Mouse (Mus musculus) retina, postnatal 1 day (tissue): Measurements from ENCODE around the gene Trpm5.
A peak's percentile ranks its signal among the peaks of the same experiment; 100 is the strongest.

Source experiments
- DNase-seq: peaks from one replicate; pipeline ENCODE4 v3.0.0-alpha.2; 2012

Gene Trpm5

DNA sequence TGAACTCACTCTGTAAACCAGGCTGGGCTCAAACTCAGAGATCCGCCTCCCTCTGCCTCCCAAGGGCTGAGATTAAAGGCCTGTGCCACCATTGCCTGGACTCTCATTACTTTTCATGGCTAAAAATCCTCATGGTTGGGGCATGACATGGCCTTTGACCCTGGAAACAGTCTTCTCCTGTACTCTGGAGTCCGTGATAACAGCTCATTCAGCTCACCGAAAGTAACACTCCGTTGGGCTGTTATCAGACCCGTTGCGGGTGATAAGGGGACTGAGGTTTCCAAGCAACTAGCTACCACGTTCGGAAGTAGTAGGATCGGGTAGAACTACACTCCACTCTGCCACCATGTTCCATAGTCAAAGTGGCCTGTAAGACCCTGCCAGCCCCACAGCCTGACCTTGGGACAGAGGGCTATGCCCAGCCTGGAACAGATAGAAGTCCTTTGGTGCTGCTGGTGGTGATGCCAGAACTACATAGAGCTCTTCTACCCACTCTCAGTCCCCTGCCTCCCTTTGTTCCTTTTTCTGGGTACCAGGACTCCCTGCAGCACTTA is 36.7 kb downstream of the Trpm5 start:
- no peak for DNase-seq

DNA sequence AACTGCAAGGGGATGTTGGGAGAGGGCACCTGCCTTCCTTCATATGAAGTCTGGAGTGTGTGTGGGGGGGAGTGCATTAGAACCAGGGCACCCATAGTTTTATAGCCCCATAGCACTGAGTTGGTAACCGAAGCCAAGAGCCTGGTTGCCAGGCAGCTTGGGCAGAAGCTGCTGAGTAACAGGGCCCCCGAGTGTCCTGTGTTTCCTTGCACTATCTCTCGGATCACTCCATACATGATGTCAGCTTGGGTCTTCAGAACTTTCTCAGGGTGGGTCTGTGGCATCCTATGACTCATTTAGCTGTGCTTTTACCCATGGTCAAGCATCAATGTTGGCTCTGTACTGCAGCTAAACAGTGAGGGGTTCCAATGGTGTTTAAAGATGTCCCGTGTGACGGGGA is 37.4 kb downstream of the Trpm5 start:
- no peak for DNase-seq

DNA sequence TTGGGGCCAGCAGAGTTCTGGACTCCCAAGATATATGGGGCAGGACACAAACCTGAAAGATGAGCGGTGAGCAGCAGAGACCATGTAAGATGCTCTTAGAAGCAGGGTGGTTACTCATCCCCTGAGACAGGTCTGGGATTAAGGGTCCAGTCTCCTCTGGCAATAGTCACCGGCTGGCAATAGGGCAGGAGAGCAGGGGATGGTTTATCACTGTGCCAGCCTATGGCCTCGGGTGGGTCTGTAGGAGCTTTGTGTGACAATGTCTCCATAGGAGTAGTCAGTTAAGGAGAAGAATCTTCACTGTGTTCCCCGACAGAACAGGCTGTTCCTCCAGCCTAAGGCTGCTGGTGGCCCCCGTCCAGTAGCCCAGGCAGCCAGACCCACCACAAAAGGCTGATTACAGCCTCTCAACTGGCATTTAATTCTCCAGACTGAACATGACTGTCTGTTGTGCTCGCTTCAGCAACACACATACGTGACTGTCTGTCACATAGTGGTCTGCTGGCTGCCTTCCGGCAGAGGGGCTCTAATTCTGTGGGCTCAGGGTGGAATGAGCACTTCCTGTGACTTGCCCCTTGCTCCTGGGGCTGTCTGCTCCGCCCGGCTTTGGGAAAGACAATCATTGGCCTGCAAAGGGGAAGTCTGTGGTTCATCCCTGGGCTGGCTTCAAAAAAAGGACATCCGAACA is 38.8 kb downstream of the Trpm5 start:
- DNase-seq: no peak

DNA sequence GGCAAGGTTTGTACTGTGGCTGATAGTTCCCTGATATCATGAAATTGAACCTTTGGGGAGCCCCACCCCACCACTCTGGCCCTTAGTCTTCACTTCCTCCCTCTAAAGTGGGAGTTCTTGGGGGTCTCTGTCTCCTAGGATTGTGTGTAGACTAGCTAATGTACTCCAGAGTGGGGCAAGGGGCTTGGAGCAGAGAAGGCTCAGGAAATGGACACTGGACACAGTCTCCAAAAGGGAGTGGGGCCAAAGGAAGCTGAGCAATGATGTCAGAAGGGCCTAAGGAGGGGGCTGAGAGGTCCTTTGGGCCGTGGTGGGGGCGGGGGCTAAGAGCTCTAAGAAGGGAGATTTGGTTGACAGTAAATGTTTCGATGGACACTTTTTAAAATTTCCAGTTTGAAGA is 39.4 kb downstream of the Trpm5 start:
- DNase-seq: no peak

DNA sequence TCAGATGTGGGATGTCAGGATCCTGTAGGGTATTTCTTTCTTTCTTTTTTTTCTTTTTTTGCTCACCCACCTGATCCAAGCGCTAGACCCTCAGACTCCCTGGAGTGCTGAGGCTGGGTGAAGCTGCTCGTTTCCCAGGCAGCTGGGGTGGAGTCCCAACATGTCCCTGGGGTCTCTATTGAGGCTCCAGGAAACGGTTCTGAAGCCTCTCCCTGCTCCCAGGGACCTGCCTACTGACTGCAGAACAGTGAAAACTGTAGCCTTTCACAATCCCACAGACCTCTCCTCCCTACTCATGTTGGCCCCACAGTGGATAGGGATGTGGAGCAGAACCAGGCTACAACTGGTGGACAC is 39.9 kb downstream of the Trpm5 start:
- DNase-seq: no peak

DNA sequence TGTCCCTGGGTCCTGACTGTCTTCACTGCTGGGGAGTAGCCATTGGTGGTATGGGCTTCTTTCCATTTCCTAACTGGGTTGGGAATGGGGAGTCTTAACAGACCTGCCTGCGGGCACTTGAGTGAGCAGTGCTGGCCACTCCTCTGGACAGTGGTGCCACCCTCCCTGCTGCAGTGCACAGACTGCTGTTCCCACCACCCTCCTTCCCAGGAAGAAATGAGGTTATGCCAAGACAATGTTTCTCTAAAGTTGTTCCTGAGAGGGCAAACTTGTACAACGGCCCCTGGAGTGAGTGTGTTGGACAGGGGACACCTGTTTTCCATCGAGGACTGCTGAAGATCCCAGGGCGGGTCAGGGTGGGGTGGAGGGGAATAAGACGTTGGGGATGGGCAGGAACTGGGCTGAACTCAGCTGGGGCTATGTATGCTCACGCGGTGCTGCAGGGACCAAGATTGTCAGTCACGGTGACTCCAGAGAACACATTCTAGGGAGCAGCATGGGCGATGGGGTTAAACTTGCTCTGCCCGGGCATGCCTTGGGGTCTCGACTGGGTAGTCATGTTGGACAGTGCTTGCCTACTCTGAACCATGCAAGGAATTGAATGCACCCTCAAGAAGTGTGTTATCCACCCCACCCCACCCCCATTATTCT is 40.4 kb downstream of the Trpm5 start:
- no peak for DNase-seq

DNA sequence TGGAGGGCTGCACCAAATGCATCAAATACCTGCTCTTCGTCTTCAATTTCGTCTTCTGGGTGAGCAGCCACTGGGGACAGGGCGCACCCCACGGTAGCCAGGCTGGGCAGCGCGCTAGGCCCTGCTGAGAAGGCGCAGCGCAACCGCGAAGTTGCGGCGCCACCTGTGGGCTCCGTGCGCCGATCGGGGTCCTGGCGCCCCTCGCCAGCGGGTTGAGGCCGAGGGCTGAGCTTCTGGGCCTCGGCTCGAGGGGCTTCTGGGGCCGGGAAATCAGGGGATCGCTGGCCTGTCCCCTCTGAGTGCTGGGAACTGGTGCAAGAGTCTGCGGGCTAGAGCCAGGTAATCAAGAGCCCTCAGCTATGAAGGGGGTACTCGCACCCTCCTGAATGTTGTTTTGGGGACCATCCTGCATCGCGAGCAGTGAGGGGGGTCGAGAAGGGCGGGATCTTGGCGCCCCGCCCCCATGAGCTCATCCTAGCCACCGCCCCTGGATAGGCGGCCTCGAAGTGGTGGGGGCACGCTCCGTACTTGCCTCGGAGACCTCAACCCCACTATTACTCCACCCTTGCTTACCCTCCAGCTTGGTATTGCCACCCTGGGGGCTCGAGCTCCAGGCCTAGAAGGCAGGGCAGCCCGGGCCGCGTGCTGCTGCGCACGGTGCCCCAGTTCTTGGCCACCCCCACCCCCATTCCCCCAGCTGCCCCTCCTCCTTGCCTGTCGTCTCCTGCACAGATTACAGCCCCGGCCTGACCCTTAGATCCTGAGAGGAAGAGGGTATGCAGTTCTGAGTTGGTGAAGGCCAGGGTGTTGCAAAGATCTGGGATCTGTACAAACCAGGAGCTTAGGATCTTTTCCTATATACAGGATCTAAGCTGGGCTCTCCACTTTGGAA is 41.2 kb downstream of the Trpm5 start:
- peak; percentile 79 for DNase-seq

DNA sequence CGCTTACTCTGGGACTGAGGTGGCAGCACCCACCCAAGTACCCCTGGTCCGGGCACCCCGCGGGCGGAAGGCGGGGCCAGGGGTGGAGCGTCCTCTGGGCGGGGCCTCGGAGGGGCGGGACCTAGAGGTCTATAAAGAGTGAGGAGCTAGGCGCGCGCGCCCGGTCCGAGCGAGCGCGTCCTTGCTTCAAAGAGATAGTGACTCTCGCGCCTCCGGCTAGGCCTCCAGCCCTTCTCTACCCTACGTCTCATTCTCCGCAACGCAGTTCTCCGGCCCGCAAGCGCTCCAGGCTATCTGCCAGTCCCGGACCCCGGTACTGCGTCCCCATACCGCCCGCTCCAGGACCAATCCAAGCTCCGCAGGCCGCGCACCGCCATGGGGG is 41.8 kb downstream of the Trpm5 start, which contains the start of gene Cd81:
Gene Cd81, plus strand, starts transcription at position 114 of the 382 bp plus-strand sequence.
- DNase-seq: peak; percentile 89

DNA sequence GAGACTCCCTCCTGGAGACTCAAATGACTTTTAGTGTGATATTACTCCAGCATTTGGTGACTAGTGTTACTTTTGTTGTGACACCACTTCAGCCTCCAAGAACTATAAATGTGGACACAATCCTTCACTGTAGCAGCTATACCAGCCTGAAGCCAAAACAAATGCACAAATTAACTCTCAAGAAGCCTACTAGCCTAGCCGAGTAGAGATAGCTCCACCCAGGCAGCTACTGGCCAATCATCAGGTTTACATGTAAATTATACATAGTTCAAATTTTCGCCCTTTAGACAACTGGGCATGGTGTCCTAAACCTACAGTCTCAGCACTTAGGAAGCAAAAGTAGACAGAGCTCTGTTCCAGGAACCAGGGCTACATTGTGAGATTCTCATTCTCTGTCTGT is 43.1 kb downstream of the Trpm5 start:
- DNase-seq: no peak

DNA sequence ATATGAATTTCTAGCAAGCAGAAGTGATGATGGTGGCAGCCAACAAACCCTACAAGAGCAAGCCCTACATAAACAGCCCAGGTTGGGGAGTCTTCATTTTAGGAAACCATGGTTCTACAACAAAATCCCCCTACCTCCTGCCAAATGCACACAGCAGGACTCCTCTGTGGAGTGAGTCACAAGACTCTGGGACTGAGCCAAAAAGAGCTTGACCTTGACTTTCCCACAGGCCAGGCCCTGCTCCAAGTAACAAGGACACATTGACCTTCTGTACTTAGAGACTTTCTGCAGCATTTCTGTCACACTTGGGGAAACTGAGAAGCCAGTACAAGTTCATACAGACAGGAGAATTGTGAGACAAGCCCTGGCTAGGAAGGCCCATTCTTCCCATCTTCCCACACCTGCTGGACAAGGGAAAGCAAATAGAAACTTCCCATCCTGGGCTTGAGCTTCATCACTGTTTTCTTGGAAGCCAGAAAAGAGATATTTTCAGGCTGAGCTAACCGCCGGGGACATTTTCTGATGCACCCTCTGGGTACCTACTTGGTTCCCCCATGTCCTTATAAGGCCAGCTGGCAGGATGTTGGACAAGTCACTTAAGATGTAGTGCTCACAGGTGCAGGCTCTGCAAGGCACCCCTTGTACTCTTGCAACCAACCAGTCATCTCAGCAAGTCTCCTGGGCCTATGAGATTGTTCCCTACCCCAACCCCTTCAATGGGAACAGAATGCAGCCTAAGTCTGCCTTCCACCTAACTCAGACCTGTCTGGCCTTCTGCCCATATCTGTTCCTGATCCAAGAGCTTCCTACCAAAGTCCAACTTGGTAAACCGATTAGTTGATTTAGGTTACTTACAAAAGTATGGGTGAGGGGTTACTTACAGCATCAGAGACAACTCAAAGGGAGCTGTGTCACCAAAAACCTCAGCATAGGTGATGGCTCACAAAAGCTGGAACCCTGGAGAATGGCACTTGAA is 44.3 kb downstream of the Trpm5 start:
- DNase-seq: no peak

DNA sequence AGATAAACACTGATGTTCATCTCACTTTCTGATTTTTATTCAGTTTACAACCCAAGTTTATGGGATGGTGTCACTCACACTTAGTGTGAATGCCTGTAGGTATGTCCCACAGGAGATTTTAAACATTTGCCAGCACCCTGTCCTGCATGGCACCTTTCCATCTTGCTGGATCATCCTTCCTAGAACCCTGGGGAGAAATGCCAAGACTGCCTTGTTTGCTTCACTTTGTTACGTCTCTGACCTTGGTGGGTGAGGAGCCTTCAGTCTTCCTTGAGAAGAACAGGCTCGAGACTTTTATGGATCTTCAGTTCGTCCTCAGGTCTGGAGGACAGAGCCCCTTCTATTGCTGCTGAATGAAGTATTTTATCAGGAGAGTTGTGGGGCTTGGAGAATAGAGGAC is 45.1 kb downstream of the Trpm5 start:
- no peak for DNase-seq

DNA sequence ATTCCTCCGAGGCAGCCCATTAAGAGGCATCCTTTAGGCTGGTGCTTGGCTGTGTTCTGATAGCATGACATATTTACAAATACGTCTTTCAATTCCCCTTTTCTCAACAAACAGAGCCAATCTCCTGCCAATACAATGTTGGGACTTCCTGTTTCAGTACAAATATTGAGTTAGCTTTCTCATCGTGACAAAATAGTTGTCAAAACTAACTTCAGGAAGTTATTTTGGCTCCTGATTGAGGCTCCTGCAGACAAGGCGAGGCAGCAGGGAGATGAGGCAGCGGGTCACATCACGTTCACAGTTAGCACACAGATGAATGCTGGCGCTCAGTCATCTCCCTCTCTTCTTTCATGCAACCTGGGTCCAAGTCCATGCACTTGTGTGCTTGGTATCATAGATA is 48.1 kb downstream of the Trpm5 start:
- DNase-seq: no peak

DNA sequence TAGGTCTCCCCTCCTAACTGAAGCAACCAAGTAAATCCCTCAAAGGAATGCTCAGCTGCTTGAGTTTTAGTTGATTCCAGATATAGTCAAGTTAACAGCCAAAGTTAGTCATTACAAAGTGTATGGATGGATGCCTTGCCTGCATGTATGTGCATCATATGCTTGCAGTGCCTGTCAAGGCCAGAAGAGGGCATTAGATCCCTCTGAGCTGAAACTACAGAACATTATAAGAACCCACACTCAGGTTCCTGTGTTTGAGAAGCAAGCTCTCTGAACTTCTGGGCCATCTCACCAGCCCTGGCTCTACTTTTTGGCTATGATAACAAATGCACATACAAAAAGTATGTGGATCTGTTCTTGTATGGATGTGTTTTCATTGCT is 49.6 kb downstream of the Trpm5 start:
- no peak for DNase-seq

DNA sequence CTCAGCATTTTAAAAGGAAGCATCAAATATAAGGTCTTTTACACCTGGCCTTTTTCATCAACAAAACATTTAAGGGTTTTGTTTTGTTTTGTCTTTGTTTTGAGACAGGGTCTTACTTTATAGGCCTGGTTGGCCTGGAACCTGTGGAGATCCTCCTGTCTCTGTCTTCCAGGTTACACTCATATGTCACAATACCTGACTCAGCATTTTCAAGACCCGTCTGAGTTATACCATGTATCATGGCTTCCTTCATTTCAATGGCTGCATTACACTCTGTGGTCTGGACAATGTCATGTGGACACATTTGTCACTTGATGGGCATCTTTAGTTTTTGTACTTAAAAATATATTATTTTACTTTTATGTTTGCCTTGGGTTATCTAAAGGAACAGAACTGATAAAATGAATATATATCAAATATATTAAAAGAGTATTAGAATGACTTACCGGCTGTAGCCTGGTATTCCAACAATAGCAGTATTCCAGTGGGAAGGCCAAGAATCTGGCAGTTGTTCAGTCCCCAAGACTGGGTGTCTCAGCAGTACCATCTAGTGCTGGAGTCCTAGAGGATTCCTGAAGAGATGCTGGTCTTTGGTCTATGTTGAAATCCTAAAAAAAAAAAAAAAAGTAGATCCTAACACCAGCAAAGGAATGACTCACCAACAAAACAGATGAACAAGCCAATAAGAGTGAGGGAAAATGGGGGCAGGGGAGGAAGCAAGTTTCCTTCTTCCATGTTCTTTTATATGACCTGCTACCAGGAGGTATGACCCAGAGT is 50.2 kb downstream of the Trpm5 start:
- DNase-seq: no peak

DNA sequence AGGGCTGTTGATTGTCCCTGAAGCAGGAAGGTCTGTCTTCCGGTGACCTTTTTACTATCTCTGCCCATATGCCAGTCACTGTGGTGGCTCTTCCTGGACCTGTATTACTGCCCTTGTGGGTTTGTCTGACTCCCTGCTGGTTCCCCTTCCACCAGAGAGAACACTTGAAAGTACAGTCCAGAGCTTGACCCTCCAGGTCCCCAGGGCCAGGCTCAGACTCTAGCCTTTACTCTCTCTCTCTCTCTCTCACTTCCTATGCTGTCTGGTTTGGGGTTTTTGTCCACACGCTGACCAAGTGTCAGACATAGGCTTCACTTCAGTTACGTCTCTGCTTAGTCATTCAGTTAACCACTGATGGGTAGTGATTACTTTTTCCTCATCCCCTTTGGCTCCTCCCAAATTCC is 51.5 kb downstream of the Trpm5 start:
- DNase-seq: no peak

DNA sequence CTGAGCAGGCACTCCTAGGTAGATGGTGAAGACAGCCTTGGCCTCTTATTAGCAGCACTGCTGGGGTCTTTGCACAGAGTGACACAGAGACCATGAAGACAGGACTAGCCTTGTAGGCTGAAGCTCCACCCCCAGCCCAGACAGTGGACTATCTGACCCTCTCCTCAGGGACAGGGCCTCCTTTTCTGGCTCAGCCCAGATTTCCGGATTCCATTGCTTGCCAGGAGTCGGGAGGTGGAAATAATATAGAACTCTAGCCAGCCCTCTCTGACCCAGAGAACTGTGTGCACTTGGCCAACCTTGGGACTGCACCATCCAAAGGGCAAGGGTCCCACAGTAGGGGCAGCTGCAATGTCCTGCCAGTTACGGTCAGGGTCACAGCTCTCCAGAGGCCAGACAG is 52.4 kb downstream of the Trpm5 start:
- no peak for DNase-seq

DNA sequence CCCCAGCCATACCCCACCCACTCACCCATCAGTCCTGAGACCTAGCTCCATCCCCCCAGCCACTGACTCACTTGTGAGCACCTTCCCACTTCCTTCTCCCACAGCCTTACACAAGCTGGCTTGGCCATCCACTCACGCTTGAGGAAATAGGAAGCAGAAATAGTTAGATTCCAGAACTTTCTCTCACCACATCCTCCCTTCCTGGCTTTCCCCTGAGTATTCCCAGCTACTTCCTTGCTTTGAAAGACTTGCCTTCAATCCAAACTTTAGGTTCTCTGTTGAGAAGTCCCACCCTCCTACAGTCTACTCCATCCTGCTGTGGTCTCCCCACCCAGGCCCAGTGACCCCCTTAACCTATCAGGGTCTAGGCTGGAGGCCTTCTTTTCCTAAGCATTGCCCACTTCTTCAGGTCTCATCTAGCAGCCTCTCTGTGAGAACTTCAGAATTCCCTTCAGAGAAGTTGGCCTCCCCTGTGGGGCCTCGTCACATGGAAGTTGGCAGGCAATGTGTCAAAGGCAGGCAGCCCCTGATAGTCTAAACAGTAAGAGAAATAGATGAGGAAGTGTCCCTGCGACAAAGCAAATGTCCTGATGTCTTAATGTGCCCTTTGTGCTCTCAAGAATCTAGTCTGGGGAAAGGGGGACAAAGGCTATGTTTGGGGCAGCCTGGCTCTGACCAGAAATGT is 53.2 kb downstream of the Trpm5 start:
- no peak for DNase-seq

DNA sequence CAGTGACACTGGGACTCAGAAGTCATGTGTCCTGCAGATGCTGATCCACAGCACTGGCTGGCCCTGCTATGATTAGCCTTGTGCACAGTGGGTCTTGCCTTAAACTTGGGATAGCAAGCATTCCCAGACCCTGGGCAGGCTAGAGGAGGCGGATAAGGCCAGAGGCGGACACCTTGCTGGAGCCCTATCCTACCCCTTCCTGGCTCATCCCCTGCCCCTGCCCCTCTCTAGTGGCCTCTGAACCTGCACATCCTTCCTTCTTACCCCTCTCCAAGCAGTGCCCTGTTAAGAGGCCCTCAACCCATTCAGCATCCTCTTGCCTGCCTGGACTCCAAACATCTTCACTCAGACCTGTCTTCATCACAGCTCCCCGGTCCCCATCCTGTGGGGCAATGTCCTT is 53.9 kb downstream of the Trpm5 start:
- no peak for DNase-seq

DNA sequence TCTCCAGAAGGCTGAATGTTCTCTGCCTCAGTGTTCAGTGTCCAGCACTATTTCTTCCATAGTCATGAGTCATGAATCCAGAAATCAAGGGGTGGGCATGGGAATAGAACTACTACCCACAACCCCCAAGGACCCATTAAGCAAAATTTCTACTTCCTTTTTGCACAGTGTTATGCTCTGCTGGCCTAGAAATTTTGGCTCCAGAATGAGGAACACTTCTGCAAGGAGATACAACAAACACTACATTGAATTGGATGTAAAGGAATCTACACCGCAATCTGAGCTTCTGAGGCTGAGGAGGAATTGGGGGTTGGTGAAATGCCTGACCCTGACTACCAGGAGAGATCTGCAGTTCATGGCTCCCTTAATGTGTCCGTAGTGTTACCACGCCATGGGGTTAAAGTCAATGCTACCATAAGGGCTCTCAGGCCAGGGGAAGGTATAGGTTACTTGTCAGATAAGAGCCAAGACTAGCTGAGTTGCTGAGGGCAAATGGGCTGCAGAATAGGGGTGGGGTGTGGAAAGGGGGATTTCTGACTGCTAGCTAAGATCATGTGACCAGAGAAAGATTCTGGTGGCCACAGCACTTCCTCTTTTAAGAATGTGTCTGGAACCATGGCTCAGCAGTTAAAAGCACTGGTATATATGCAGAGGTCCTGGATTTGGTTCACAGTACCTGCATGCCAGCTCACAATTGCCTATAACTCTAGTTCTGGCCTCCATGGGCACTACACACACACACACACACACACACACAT is 56.1 kb downstream of the Trpm5 start:
- DNase-seq: no peak

DNA sequence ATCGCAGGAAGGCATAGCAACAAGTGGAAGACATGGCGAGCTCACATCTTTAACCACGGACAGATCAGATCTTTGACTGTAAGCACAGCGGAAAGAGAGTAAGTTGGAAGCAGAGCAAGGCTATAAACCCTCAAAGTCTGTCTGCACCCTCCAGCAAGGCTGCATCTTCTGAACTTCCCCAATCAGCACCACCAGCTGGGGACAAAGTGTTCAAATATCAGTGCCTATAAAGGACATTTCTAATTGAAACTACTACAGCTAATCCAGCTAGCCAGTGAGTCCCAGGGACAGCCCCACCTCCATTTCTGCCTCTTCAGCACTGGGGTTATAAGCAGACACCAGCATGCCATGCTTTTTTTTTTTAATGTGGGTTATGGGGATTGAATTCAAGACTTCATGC is 57.1 kb downstream of the Trpm5 start:
- no peak for DNase-seq
